Mouse (Mus musculus) ES-Bruce4 (cell line): ENCODE results near the gene Lats2.

Experiments used
- CTCF ChIP-seq: IDR thresholded peaks from one replicate; pipeline ENCODE4 v1.8.1; 2011; ENCODE audit warnings: low read depth, low read length
- EP300 ChIP-seq: IDR thresholded peaks from 2 replicates; pipeline ENCODE4 v1.6.1; 2011; ENCODE audit warnings: low read depth, low read length; ENCODE audit not compliant: insufficient read depth
- POLR2A ChIP-seq: IDR thresholded peaks from one replicate; pipeline ENCODE4 v1.8.1; 2011; ENCODE audit warnings: low read length; ENCODE audit not compliant: insufficient read depth

- TF ChIP-seq CTCF (no peak), EP300 (no peak), POLR2A (no peak)
Observed at GRCm38 (mm10) chr14:57663630-57664029, 94.6 kb downstream of the Lats2 start.
